Mouse (Mus musculus) embryonic facial prominence, embryonic 11.5 days (tissue): ENCODE results near the gene Phldb3. TPM values are rescaled to one million over a fixed set of nuclear protein-coding genes. Genes with fewer than 3 reads are reported as not detected.
A peak's percentile ranks its signal among the peaks of the same experiment; 100 is the strongest.

Source experiments
- ATAC-seq: fragments of 200-750 bp; cut with Nextera tagmentation; replicated peaks from 2 replicates; pipeline ENCODE4 v1.8.0; 2017; ENCODE audit warnings: low read depth; ENCODE audit not compliant: insufficient number of reproducible peaks, low FRiP score, low TSS enrichment
- DNase-seq: peaks from one replicate; pipeline ENCODE4 v3.0.0-alpha.2; 2015; ENCODE audit warnings: low spot score
- H3K27ac ChIP-seq: fragments of 300-500 bp; sonication (generic); replicated peaks from 2 replicates; pipeline ENCODE4 v1.5.1; 2014; ENCODE audit warnings: mild to moderate bottlenecking, low read depth, low read length, control low read depth
- H3K27me3 ChIP-seq: fragments of 300-500 bp; sonication (generic); 2 replicates; pipeline ENCODE4 v1.6.1; 2014; ENCODE audit warnings: mild to moderate bottlenecking, low read length, moderate library complexity, mixed read lengths; ENCODE audit not compliant: control insufficient read depth, insufficient read depth
- H3K36me3 ChIP-seq: fragments of 300-500 bp; sonication (generic); replicated peaks from 2 replicates; pipeline ENCODE4 v1.6.1; 2014; ENCODE audit warnings: low read depth, mild to moderate bottlenecking, low read length, moderate library complexity, mixed read lengths; ENCODE audit not compliant: control insufficient read depth, insufficient read depth
- H3K4me1 ChIP-seq: fragments of 300-500 bp; sonication (generic); 2 replicates; pipeline ENCODE4 v1.6.1; 2014; ENCODE audit warnings: low read length, mixed read lengths; ENCODE audit not compliant: control insufficient read depth, insufficient read depth
- H3K4me2 ChIP-seq: fragments of 300-500 bp; sonication (generic); 2 replicates; pipeline ENCODE4 v1.6.1; 2014; ENCODE audit warnings: low read depth, mild to moderate bottlenecking, control low read depth, low read length, moderate library complexity
- H3K4me3 ChIP-seq: fragments of 300-500 bp; sonication (generic); 2 replicates; pipeline ENCODE4 v1.5.1; 2014; ENCODE audit warnings: low read depth, low read length, control low read depth
- H3K9ac ChIP-seq: fragments of 300-500 bp; sonication (generic); replicated peaks from 2 replicates; pipeline ENCODE4 v1.6.1; 2014; ENCODE audit warnings: mild to moderate bottlenecking, control low read depth, low read length
- H3K9me3 ChIP-seq: fragments of 300-500 bp; sonication (generic); replicated peaks from 2 replicates; pipeline ENCODE4 v1.6.1; 2016; ENCODE audit warnings: mild to moderate bottlenecking, low read length, inconsistent platforms, mixed read lengths; ENCODE audit not compliant: control insufficient read depth
- WGBS: fragments of 180-500 bp; shearing (Covaris S2); extraction: QIAGEN DNeasy Blood & Tissue Kit; methylation state at CpG from one replicate; pipeline ENCODE4 v1.1.7; 2014; 5-methylcytosine and 5-hydroxymethylcytosine counted together
- polyA plus RNA-seq: library from polyadenylated mRNA; unstranded; fragments of >200 nt; fragmentation: Nextera tagmentation; extraction: Ambion mirVana; gene quantifications from 2 replicates; pipeline ENCODE4 v1.2.1, GENCODE M21; 2014

The Phldb3 gene
- polyA plus RNA-seq = 0.10 and 0.13 TPM in 2 replicates

GRCm38 (mm10) chr7:24610144-24610878, at the start of gene Phldb3:
Gene Phldb3, plus strand, starts transcription at chr7:24610763.
- Histone ChIP-seq H3K9ac (no peak within 1 kb of the TSS; the same call in 1 of the 2 replicates), H3K36me3 (no peaks in the 10 kb centered on the region), H3K27me3 (peaks cover 40% of the 10 kb centered on the region), H3K4me3 (peak within 1 kb of the TSS; percentile 21), H3K4me2 (peak within 1 kb of the TSS; percentile 55), H3K27ac (no peak within 1 kb of the TSS), H3K4me1 (peaks cover 9% of the 10 kb centered on the region; the same call in 1 of the 2 replicates), H3K9me3 (no peaks in the 10 kb centered on the region)
- peak; percentile 51; the same call in 1 of the 2 replicates for ATAC-seq
- WGBS = 2% methylated on average over 23 of the region's 27 CpGs
- DNase-seq = no peak

GRCm38 (mm10) chr7:24561450-24561849, 49.1 kb upstream of the Phldb3 start:
- Histone ChIP-seq H3K27ac (no peak overlapping the region), H3K36me3 (peaks cover 2% of the 10 kb centered on the region), H3K9me3 (no peaks in the 10 kb centered on the region), H3K4me1 (no peaks in the 10 kb centered on the region), H3K27me3 (no peaks in the 10 kb centered on the region), H3K9ac (no peak overlapping the region), H3K4me2 (no peak overlapping the region), H3K4me3 (no peak overlapping the region)
- DNase-seq = no peak
- no peak for ATAC-seq
- WGBS = 87% methylated on average over 4 of the region's 4 CpGs

GRCm38 (mm10) chr7:24563191-24563836, 47.2 kb upstream of the Phldb3 start:
- Histone ChIP-seq H3K9ac (no peak overlapping the region), H3K27ac (no peak overlapping the region), H3K4me2 (no peak overlapping the region), H3K36me3 (peaks cover 11% of the 10 kb centered on the region), H3K4me1 (no peaks in the 10 kb centered on the region), H3K4me3 (no peak overlapping the region), H3K27me3 (no peaks in the 10 kb centered on the region), H3K9me3 (no peaks in the 10 kb centered on the region)
- ATAC-seq (no peak), DNase-seq (no peak)
- WGBS = 92% methylated on average over 8 of the region's 8 CpGs

- Histone ChIP-seq H3K27me3 (no peaks in the 10 kb centered on the region), H3K4me2 (no peak overlapping the region), H3K27ac (no peak overlapping the region), H3K4me1 (no peaks in the 10 kb centered on the region), H3K4me3 (no peak overlapping the region), H3K36me3 (peaks cover 13% of the 10 kb centered on the region), H3K9me3 (no peaks in the 10 kb centered on the region), H3K9ac (no peak overlapping the region)
- DNase-seq = no peak
- WGBS = 91% methylated on average over 4 of the region's 4 CpGs
- ATAC-seq = no peak
These were observed 46.7 kb upstream of the Phldb3 start for GRCm38 (mm10) chr7:24563837-24564206.

GRCm38 (mm10) chr7:24564607-24565265, 45.8 kb upstream of the Phldb3 start:
- peak; percentile 73 for DNase-seq
- H3K27me3 ChIP-seq = no peaks in the 10 kb centered on the region
- 70% methylated on average over 6 of the region's 6 CpGs for WGBS
- no peak overlapping the region for H3K9ac ChIP-seq
- H3K4me1 ChIP-seq = no peaks in the 10 kb centered on the region
- no peaks in the 10 kb centered on the region for H3K9me3 ChIP-seq
- no peak overlapping the region for H3K4me2 ChIP-seq
- no peak for ATAC-seq
- peaks cover 11% of the 10 kb centered on the region for H3K36me3 ChIP-seq
- H3K4me3 ChIP-seq = no peak overlapping the region
- H3K27ac ChIP-seq = no peak overlapping the region

- WGBS = 95% methylated on average over 11 of the region's 11 CpGs
- H3K4me1 ChIP-seq = no peaks in the 10 kb centered on the region
- no peak overlapping the region for H3K9ac ChIP-seq
- H3K36me3 ChIP-seq = peaks cover 14% of the 10 kb centered on the region
- ATAC-seq (no peak), DNase-seq (no peak)
- no peak overlapping the region for H3K27ac ChIP-seq
- no peaks in the 10 kb centered on the region for H3K9me3 ChIP-seq
- H3K4me3 ChIP-seq = no peak overlapping the region
- no peak overlapping the region for H3K4me2 ChIP-seq
- H3K27me3 ChIP-seq = no peaks in the 10 kb centered on the region
These were observed 44.9 kb upstream of the Phldb3 start for GRCm38 (mm10) chr7:24565627-24566026.

- Histone ChIP-seq H3K9me3 (no peaks in the 10 kb centered on the region), H3K36me3 (peaks cover 15% of the 10 kb centered on the region), H3K4me3 (no peak overlapping the region), H3K4me1 (no peaks in the 10 kb centered on the region), H3K9ac (no peak overlapping the region), H3K27me3 (no peaks in the 10 kb centered on the region), H3K27ac (no peak overlapping the region), H3K4me2 (no peak overlapping the region)
- WGBS = 89% methylated on average over 9 of the region's 9 CpGs
- DNase-seq (no peak), ATAC-seq (no peak)
These were observed 44.4 kb upstream of the Phldb3 start for GRCm38 (mm10) chr7:24566206-24566605.

GRCm38 (mm10) chr7:24568512-24568911, 42.1 kb upstream of the Phldb3 start:
- Histone ChIP-seq H3K4me2 (no peak overlapping the region), H3K27ac (no peak overlapping the region), H3K4me1 (no peaks in the 10 kb centered on the region), H3K9me3 (no peaks in the 10 kb centered on the region), H3K27me3 (no peaks in the 10 kb centered on the region), H3K36me3 (peaks cover 18% of the 10 kb centered on the region), H3K9ac (no peak overlapping the region), H3K4me3 (no peak overlapping the region)
- ATAC-seq (no peak), DNase-seq (no peak)
- WGBS = 92% methylated on average over 4 of the region's 4 CpGs
